Mouse (Mus musculus) heart, embryonic 13.5 days (tissue): ENCODE measurements around the gene Tmem50a. TPM values are rescaled to one million over a fixed set of nuclear protein-coding genes. Genes with fewer than 3 reads are reported as not detected.
A peak's percentile ranks its signal among the peaks of the same experiment; 100 is the strongest.

Source experiments
- ATAC-seq: fragments of 200-750 bp; cut with Nextera tagmentation; 2 replicates; pipeline ENCODE4 v1.8.0; 2017; ENCODE audit warnings: moderate TSS enrichment; ENCODE audit not compliant: insufficient number of reproducible peaks, low FRiP score, low TSS enrichment; ENCODE audit errors: extremely low read depth
- H3K27ac ChIP-seq: fragments of 300-500 bp; sonication (generic); replicated peaks from 2 replicates; pipeline ENCODE4 v1.5.1; 2015; ENCODE audit warnings: moderate library complexity, mild to moderate bottlenecking, inconsistent platforms
- H3K27me3 ChIP-seq: fragments of 300-500 bp; sonication (generic); replicated peaks from 2 replicates; pipeline ENCODE4 v1.6.1; 2015; ENCODE audit warnings: mild to moderate bottlenecking, inconsistent platforms
- H3K36me3 ChIP-seq: fragments of 300-500 bp; sonication (generic); 2 replicates; pipeline ENCODE4 v1.6.1; 2015; ENCODE audit warnings: mild to moderate bottlenecking, inconsistent platforms
- H3K4me1 ChIP-seq: fragments of 300-500 bp; sonication (generic); 2 replicates; pipeline ENCODE4 v1.6.1; 2015; ENCODE audit warnings: inconsistent platforms
- H3K4me2 ChIP-seq: fragments of 300-500 bp; sonication (generic); 2 replicates; pipeline ENCODE4 v1.6.1; 2015; ENCODE audit warnings: inconsistent platforms, mild to moderate bottlenecking, moderate library complexity
- H3K4me3 ChIP-seq: fragments of 300-500 bp; sonication (generic); 2 replicates; pipeline ENCODE4 v1.5.1; 2015; ENCODE audit warnings: moderate library complexity, mild to moderate bottlenecking, inconsistent platforms
- H3K9ac ChIP-seq: fragments of 300-500 bp; sonication (generic); 2 replicates; pipeline ENCODE4 v1.6.1; 2015; ENCODE audit warnings: inconsistent platforms, mild to moderate bottlenecking, moderate library complexity
- H3K9me3 ChIP-seq: fragments of 300-500 bp; sonication (generic); 2 replicates; pipeline ENCODE4 v1.6.1; 2016; ENCODE audit warnings: inconsistent platforms
- WGBS: fragments of 180-500 bp; shearing (Covaris S2); methylation state at CpG from one replicate; pipeline ENCODE4 v1.1.7; 2015; ENCODE audit warnings: mixed read lengths; 5-methylcytosine and 5-hydroxymethylcytosine counted together
- polyA plus RNA-seq: library from polyadenylated mRNA; unstranded; fragments of >200 nt; fragmentation: Nextera tagmentation; extraction: Ambion mirVana; gene quantifications from 2 replicates; pipeline ENCODE4 v1.2.1, GENCODE M21; 2015

Gene Tmem50a
- polyA plus RNA-seq, 1 experiment from 2014 or later, result 132 TPM

GRCm38 (mm10) chr4:134903046-134903445 is 11.8 kb downstream of the Tmem50a start:
- no peak overlapping the region for H3K4me3 ChIP-seq
- no peak overlapping the region for H3K9ac ChIP-seq
- no peak overlapping the region for H3K4me2 ChIP-seq
- peaks cover 100% of the 10 kb centered on the region for H3K36me3 ChIP-seq
- no peaks in the 10 kb centered on the region for H3K9me3 ChIP-seq
- no peaks in the 10 kb centered on the region for H3K4me1 ChIP-seq
- H3K27me3 ChIP-seq, result no peaks in the 10 kb centered on the region
- 82% methylated on average over 5 of the region's 7 CpGs for WGBS
- H3K27ac ChIP-seq, result no peak overlapping the region
- ATAC-seq, result no peak

GRCm38 (mm10) chr4:134901126-134901525 is 13.7 kb downstream of the Tmem50a start:
- no peak for ATAC-seq
- WGBS, result 89% methylated on average over 8 of the region's 8 CpGs

GRCm38 (mm10) chr4:134897256-134897655 is 17.6 kb downstream of the Tmem50a start:
- Histone ChIP-seq H3K4me3 (no peak overlapping the region), H3K36me3 (peaks cover 79% of the 10 kb centered on the region), H3K9me3 (no peaks in the 10 kb centered on the region), H3K9ac (no peak overlapping the region), H3K27me3 (no peaks in the 10 kb centered on the region), H3K4me2 (no peak overlapping the region), H3K27ac (no peak overlapping the region), H3K4me1 (no peaks in the 10 kb centered on the region)
- WGBS, result 86% methylated on average over 6 of the region's 6 CpGs
- ATAC-seq, result no peak

More at GRCm38 (mm10) chr4:134901126-134901525, 13.7 kb downstream of the Tmem50a start:
- Histone ChIP-seq H3K27ac (no peak overlapping the region), H3K9ac (no peak overlapping the region), H3K4me3 (no peak overlapping the region), H3K9me3 (no peaks in the 10 kb centered on the region), H3K4me2 (no peak overlapping the region), H3K4me1 (no peaks in the 10 kb centered on the region), H3K27me3 (no peaks in the 10 kb centered on the region), H3K36me3 (peaks cover 100% of the 10 kb centered on the region)

GRCm38 (mm10) chr4:134892096-134892495 is 22.7 kb downstream of the Tmem50a start:
- peaks cover 27% of the 10 kb centered on the region for H3K36me3 ChIP-seq
- no peak for ATAC-seq
- H3K9ac ChIP-seq, result no peak overlapping the region
- no peak overlapping the region for H3K4me2 ChIP-seq
- no peaks in the 10 kb centered on the region for H3K9me3 ChIP-seq
- 68% methylated on average over 6 of the region's 6 CpGs for WGBS
- H3K27ac ChIP-seq, result no peak overlapping the region
- H3K4me3 ChIP-seq, result no peak overlapping the region
- no peaks in the 10 kb centered on the region for H3K4me1 ChIP-seq
- H3K27me3 ChIP-seq, result no peaks in the 10 kb centered on the region

- WGBS, result 73% methylated on average over 4 of the region's 4 CpGs
- no peak overlapping the region for H3K4me3 ChIP-seq
- H3K9me3 ChIP-seq, result no peaks in the 10 kb centered on the region
- H3K27me3 ChIP-seq, result no peaks in the 10 kb centered on the region
- H3K4me1 ChIP-seq, result peaks cover 15% of the 10 kb centered on the region
- peak overlapping the region; percentile 40; the same call in 1 of the 2 replicates for H3K27ac ChIP-seq
- no peak overlapping the region for H3K9ac ChIP-seq
- no peak overlapping the region for H3K4me2 ChIP-seq
- no peaks in the 10 kb centered on the region for H3K36me3 ChIP-seq
- no peak for ATAC-seq
These were observed 30.5 kb downstream of the Tmem50a start for GRCm38 (mm10) chr4:134884364-134884763.

GRCm38 (mm10) chr4:134883808-134884207 is 31.0 kb downstream of the Tmem50a start:
- WGBS, result 64% methylated on average over 10 of the region's 10 CpGs
- H3K4me2 ChIP-seq, result no peak overlapping the region

GRCm38 (mm10) chr4:134883266-134883665 is 31.6 kb downstream of the Tmem50a start:
- H3K27ac ChIP-seq, result 0 out of 2 replicates have a peak overlapping the region, but pooled peaks have one; percentile 40
- WGBS, result 25% methylated on average over 7 of the region's 7 CpGs
- H3K4me2 ChIP-seq, result no peak overlapping the region

More at GRCm38 (mm10) chr4:134883808-134884207, 31.0 kb downstream of the Tmem50a start:
- no peak for ATAC-seq
- Histone ChIP-seq H3K9me3 (no peaks in the 10 kb centered on the region), H3K36me3 (no peaks in the 10 kb centered on the region), H3K4me3 (no peak overlapping the region), H3K4me1 (peaks cover 20% of the 10 kb centered on the region), H3K27me3 (no peaks in the 10 kb centered on the region), H3K9ac (no peak overlapping the region; the same call in 1 of the 2 replicates), H3K27ac (peak overlapping the region; percentile 40; the same call in 1 of the 2 replicates)

GRCm38 (mm10) chr4:134880041-134880440 is 34.8 kb downstream of the Tmem50a start:
- peak overlapping the region; percentile 49 for H3K4me3 ChIP-seq
- H3K4me1 ChIP-seq, result peaks cover 20% of the 10 kb centered on the region
- H3K9ac ChIP-seq, result peak overlapping the region; percentile 71
- no peak overlapping the region for H3K27ac ChIP-seq
- 42% methylated on average over 6 of the region's 6 CpGs for WGBS
- H3K27me3 ChIP-seq, result no peaks in the 10 kb centered on the region
- no peaks in the 10 kb centered on the region for H3K9me3 ChIP-seq
- H3K4me2 ChIP-seq, result peak overlapping the region; percentile 81
- H3K36me3 ChIP-seq, result no peaks in the 10 kb centered on the region
- no peak for ATAC-seq

More at GRCm38 (mm10) chr4:134883266-134883665, 31.6 kb downstream of the Tmem50a start:
- no peaks in the 10 kb centered on the region for H3K27me3 ChIP-seq
- H3K36me3 ChIP-seq, result no peaks in the 10 kb centered on the region
- no peak overlapping the region; the same call in 1 of the 2 replicates for H3K9ac ChIP-seq
- no peak for ATAC-seq
- H3K4me1 ChIP-seq, result peaks cover 20% of the 10 kb centered on the region
- H3K4me3 ChIP-seq, result no peak overlapping the region
- no peaks in the 10 kb centered on the region for H3K9me3 ChIP-seq

GRCm38 (mm10) chr4:134879410-134879981 is 35.3 kb downstream of the Tmem50a start:
- Histone ChIP-seq H3K9ac (peak overlapping the region; percentile 71), H3K27ac (no peak overlapping the region), H3K4me1 (peaks cover 17% of the 10 kb centered on the region), H3K27me3 (no peaks in the 10 kb centered on the region), H3K4me2 (peak overlapping the region; percentile 81), H3K36me3 (no peaks in the 10 kb centered on the region), H3K4me3 (peak overlapping the region; percentile 49), H3K9me3 (no peaks in the 10 kb centered on the region)
- WGBS, result 3% methylated on average over 17 of the region's 17 CpGs
- ATAC-seq, result peak; percentile 57

GRCm38 (mm10) chr4:134876171-134876570 is 38.7 kb downstream of the Tmem50a start:
- H3K4me2 ChIP-seq, result no peak overlapping the region
- no peaks in the 10 kb centered on the region for H3K36me3 ChIP-seq
- 79% methylated on average over 9 of the region's 9 CpGs for WGBS
- H3K9me3 ChIP-seq, result no peaks in the 10 kb centered on the region
- no peak overlapping the region for H3K4me3 ChIP-seq
- no peak overlapping the region for H3K9ac ChIP-seq
- ATAC-seq, result no peak
- H3K4me1 ChIP-seq, result peaks cover 10% of the 10 kb centered on the region
- H3K27me3 ChIP-seq, result 0 out of 2 replicates have a peak, but pooled peaks cover 4% of the 10 kb centered on the region
- no peak overlapping the region for H3K27ac ChIP-seq

GRCm38 (mm10) chr4:134871950-134872349 is 42.9 kb downstream of the Tmem50a start:
- H3K4me1 ChIP-seq, result peaks cover 18% of the 10 kb centered on the region
- no peaks in the 10 kb centered on the region for H3K9me3 ChIP-seq
- ATAC-seq, result no peak
- WGBS, result 44% methylated on average over 2 of the region's 2 CpGs
- H3K9ac ChIP-seq, result 0 out of 2 replicates have a peak overlapping the region, but pooled peaks have one; percentile 7
- no peak overlapping the region for H3K4me3 ChIP-seq
- no peak overlapping the region for H3K27ac ChIP-seq
- H3K4me2 ChIP-seq, result 0 out of 2 replicates have a peak overlapping the region, but pooled peaks have one; percentile 5
- H3K36me3 ChIP-seq, result no peaks in the 10 kb centered on the region
- peaks cover 39% of the 10 kb centered on the region for H3K27me3 ChIP-seq

GRCm38 (mm10) chr4:134871477-134871876 is 43.3 kb downstream of the Tmem50a start:
- Histone ChIP-seq H3K4me1 (peaks cover 18% of the 10 kb centered on the region), H3K4me3 (no peak overlapping the region)
- 37% methylated on average over 4 of the region's 4 CpGs for WGBS

More at GRCm38 (mm10) chr4:134871477-134871876, 43.3 kb downstream of the Tmem50a start:
- ATAC-seq, result no peak
- no peaks in the 10 kb centered on the region for H3K36me3 ChIP-seq
- peaks cover 39% of the 10 kb centered on the region for H3K27me3 ChIP-seq
- no peak overlapping the region for H3K27ac ChIP-seq
- no peak overlapping the region for H3K9ac ChIP-seq
- no peaks in the 10 kb centered on the region for H3K9me3 ChIP-seq
- 0 out of 2 replicates have a peak overlapping the region, but pooled peaks have one; percentile 5 for H3K4me2 ChIP-seq
